Mouse (Mus musculus): Measurements from ENCODE around the gene Wdr11. TPM values are rescaled to one million over a fixed set of nuclear protein-coding genes. Genes with fewer than 3 reads are reported as not detected.
A peak's percentile ranks its signal among the peaks of the same experiment; 100 is the strongest.

The Wdr11 gene
- total RNA-seq, 2 experiments from 2014 or later, result 15.5 to 15.8 TPM

- DNase-seq (ENCODE audit: low spot score), result no peak
Measured at GRCm38 (mm10) chr7:129652901-129653460, 61.3 kb downstream of the Wdr11 start.

GRCm38 (mm10) chr7:129653791-129654271, 62.2 kb downstream of the Wdr11 start:
- peak; percentile 42 for DNase-seq (ENCODE audit: low spot score)

- no peak for DNase-seq (ENCODE audit: low spot score)
Measured at GRCm38 (mm10) chr7:129654923-129655322, 63.3 kb downstream of the Wdr11 start.

GRCm38 (mm10) chr7:129655604-129656226, 64.1 kb downstream of the Wdr11 start:
- DNase-seq (ENCODE audit: low spot score), result no peak

- no peak for DNase-seq (ENCODE audit: low spot score)
Measured at GRCm38 (mm10) chr7:129657867-129658266, 66.2 kb downstream of the Wdr11 start.

GRCm38 (mm10) chr7:129659755-129660154, 68.1 kb downstream of the Wdr11 start:
- no peak for DNase-seq (ENCODE audit: low spot score)

GRCm38 (mm10) chr7:129660546-129660945, 68.9 kb downstream of the Wdr11 start:
- DNase-seq (ENCODE audit: low spot score), result no peak

GRCm38 (mm10) chr7:129662051-129662789, 70.6 kb downstream of the Wdr11 start:
- DNase-seq (ENCODE audit: low spot score), result no peak

- no peak for DNase-seq (ENCODE audit: low spot score)
Measured at GRCm38 (mm10) chr7:129663781-129664505, 72.3 kb downstream of the Wdr11 start.

- no peak for DNase-seq (ENCODE audit: low spot score)
Measured at GRCm38 (mm10) chr7:129665411-129665810, 73.7 kb downstream of the Wdr11 start.

GRCm38 (mm10) chr7:129665921-129666320, 74.3 kb downstream of the Wdr11 start:
- DNase-seq (ENCODE audit: low spot score), result no peak

GRCm38 (mm10) chr7:129666526-129666925, 74.9 kb downstream of the Wdr11 start:
- DNase-seq (ENCODE audit: low spot score), result no peak

GRCm38 (mm10) chr7:129670280-129670679, 78.6 kb downstream of the Wdr11 start:
- DNase-seq (ENCODE audit: low spot score), result no peak

- DNase-seq (ENCODE audit: low spot score), result no peak
Measured at GRCm38 (mm10) chr7:129671675-129672651, 80.3 kb downstream of the Wdr11 start.

- DNase-seq (ENCODE audit: low spot score), result no peak
Measured at GRCm38 (mm10) chr7:129673776-129674175, 82.1 kb downstream of the Wdr11 start.

- no peak for DNase-seq (ENCODE audit: low spot score)
Measured at GRCm38 (mm10) chr7:129674558-129674957, 82.9 kb downstream of the Wdr11 start.

- no peak for DNase-seq (ENCODE audit: low spot score)
Measured at GRCm38 (mm10) chr7:129675852-129676251, 84.2 kb downstream of the Wdr11 start.

GRCm38 (mm10) chr7:129677141-129677540, 85.5 kb downstream of the Wdr11 start:
- no peak for DNase-seq (ENCODE audit: low spot score)

GRCm38 (mm10) chr7:129678431-129678830, 86.8 kb downstream of the Wdr11 start:
- DNase-seq (ENCODE audit: low spot score), result no peak

GRCm38 (mm10) chr7:129678972-129679371, 87.3 kb downstream of the Wdr11 start:
- no peak for DNase-seq (ENCODE audit: low spot score)

All from gastrocnemius, adult 18-20 months (tissue).